Mouse (Mus musculus): ENCODE data around the gene Ank3. TPM values are rescaled to one million over a fixed set of nuclear protein-coding genes. Genes with fewer than 3 reads are reported as not detected.

The Ank3 gene
- polyA plus RNA-seq, 1 experiment from 2014 or later: 68.1 TPM

DNA sequence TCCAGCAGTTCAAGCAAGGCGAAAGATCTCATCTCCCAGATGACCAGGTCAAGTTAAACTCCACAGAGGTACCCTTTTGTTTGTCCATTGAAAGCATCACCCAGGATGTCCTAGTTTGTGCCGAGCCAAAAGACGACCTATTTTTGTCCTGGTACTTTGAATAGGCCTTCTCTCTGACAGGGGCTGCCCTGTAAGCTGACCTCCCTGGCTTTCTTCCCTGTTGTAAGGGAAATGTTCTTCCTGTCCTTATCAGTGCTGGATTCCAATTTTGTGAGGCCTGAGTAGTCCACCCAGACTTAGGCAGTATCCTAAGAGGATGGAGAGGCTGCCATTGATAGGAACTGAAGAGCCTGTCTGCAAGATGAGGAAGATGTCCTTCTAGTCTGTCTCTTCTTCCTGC lies 244.9 kb downstream of the Ank3 start:
- H3K4me3 ChIP-seq (replicated peaks): no peak overlapping the region
- 65% methylated on average over 3 of the region's 3 CpGs for whole genome bisulfite sequencing

GRCm38 (mm10) chr10:69643986-69644385 lies 245.4 kb downstream of the Ank3 start:
- Histone ChIP-seq H3K4me2 (no peak overlapping the region), H3K27me3 (no peaks in the 10 kb centered on the region), H3K4me1 (no peaks in the 10 kb centered on the region), H3K9me3 (no peaks in the 10 kb centered on the region), H3K9ac (no peak overlapping the region), H3K27ac (no peak overlapping the region), H3K4me3 (replicated peaks) (no peak overlapping the region), H3K36me3 (replicated peaks) (no peaks in the 10 kb centered on the region)
- no peak for ATAC-seq (ENCODE audit: low FRiP score)
- 89% methylated on average over 6 of the region's 6 CpGs for WGBS

More for the DNA sequence above, 244.9 kb downstream of the Ank3 start:
- no peaks in the 10 kb centered on the region for H3K4me1 ChIP-seq
- H3K4me2 ChIP-seq: no peak overlapping the region
- H3K27ac ChIP-seq: no peak overlapping the region
- no peak for ATAC-seq (ENCODE audit: low FRiP score)
- H3K9me3 ChIP-seq: no peaks in the 10 kb centered on the region
- no peak overlapping the region for H3K9ac ChIP-seq
- H3K36me3 ChIP-seq (replicated peaks): no peaks in the 10 kb centered on the region
- no peaks in the 10 kb centered on the region for H3K27me3 ChIP-seq

DNA sequence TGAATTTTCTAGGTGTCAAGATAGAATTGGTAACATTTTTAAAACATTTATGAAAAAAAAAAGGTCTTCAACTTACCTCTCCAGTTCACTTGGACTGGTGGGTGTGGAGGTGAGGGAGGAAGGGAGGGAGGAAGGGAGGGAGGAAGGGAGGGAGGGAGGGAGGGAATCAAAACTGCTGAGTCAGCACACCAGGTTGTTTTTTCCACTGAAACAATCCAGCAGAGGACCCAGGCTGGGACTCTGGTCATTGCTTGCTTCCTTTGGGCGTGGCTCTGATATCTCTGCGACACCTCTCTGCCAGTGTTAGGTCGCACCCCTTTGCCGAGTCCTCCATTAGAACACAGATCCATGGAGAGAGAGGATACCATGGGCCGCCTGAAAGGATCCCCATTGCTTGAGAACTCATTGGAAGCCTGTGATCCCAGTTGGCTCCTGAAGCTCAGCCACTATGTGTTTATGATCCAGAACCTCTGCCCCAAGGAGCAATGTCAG lies 246.8 kb downstream of the Ank3 start:
- no peak overlapping the region for H3K9ac ChIP-seq
- no peak for ATAC-seq (ENCODE audit: low FRiP score)
- H3K4me1 ChIP-seq: no peaks in the 10 kb centered on the region; the same call in 1 of the 2 replicates
- no peak overlapping the region for H3K27ac ChIP-seq
- no peaks in the 10 kb centered on the region for H3K9me3 ChIP-seq
- H3K36me3 ChIP-seq (replicated peaks): no peaks in the 10 kb centered on the region
- WGBS: 94% methylated on average over 5 of the region's 5 CpGs
- H3K4me3 ChIP-seq (replicated peaks): no peak overlapping the region
- no peak overlapping the region for H3K4me2 ChIP-seq
- H3K27me3 ChIP-seq: no peaks in the 10 kb centered on the region

DNA sequence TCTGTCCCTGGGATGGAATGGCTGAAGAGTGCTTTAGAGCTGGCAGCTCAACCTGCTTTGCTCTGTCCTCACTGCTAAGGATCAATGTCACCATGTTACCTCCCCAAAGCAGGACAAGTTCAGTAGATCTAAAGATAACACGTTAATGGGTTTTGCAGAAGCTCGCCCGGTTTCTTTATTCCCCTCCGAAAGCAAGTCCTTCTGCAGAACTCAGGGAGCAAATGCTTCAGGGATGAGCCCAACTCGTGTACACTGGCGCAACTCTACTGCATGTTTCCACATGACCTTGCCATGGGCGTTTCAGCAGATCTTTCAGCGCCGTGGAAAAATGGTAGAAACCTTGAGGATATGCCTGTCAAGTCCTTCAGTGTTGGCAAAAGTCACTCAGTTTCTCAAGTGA lies 247.4 kb downstream of the Ank3 start:
- no peaks in the 10 kb centered on the region for H3K9me3 ChIP-seq
- no peak overlapping the region for H3K9ac ChIP-seq
- H3K4me3 ChIP-seq (replicated peaks): no peak overlapping the region
- ATAC-seq (ENCODE audit: low FRiP score): no peak
- H3K27me3 ChIP-seq: no peaks in the 10 kb centered on the region
- 96% methylated on average over 9 of the region's 9 CpGs for WGBS
- H3K4me1 ChIP-seq: peaks cover 4% of the 10 kb centered on the region; the same call in 1 of the 2 replicates
- H3K36me3 ChIP-seq (replicated peaks): no peaks in the 10 kb centered on the region
- no peak overlapping the region for H3K27ac ChIP-seq
- H3K4me2 ChIP-seq: no peak overlapping the region

- no peaks in the 10 kb centered on the region for H3K27me3 ChIP-seq
- H3K4me3 ChIP-seq (replicated peaks): no peak overlapping the region
- WGBS: 70% methylated on average over 3 of the region's 4 CpGs
- H3K27ac ChIP-seq: no peak overlapping the region
- ATAC-seq (ENCODE audit: low FRiP score): no peak
- H3K36me3 ChIP-seq (replicated peaks): no peaks in the 10 kb centered on the region
- H3K4me2 ChIP-seq: no peak overlapping the region
- H3K4me1 ChIP-seq: peaks cover 17% of the 10 kb centered on the region; the same call in 1 of the 2 replicates
- no peak overlapping the region for H3K9ac ChIP-seq
- H3K9me3 ChIP-seq: no peaks in the 10 kb centered on the region
These were observed 251.5 kb downstream of the Ank3 start for GRCm38 (mm10) chr10:69650074-69650473.

DNA sequence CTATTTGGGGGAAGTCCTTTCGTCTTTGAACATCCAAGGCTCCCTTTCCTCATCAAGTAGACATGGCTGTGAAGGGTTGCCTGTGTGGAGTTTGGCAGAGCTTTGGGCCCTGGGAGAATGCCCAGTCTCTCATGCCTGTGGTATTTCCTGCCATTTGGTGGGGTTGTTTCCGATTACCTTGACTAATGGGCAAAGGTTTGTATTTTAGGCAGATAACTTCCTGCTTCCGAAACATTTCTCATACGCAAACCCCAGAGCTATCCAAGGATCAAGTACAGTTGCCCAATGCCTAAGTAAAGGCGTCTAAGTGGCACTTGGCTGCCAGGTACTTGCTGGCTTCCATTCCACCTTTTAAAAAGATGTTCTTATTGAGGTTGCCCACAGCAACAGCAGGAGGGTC lies 254.1 kb downstream of the Ank3 start:
- Histone ChIP-seq H3K4me1 (peaks cover 20% of the 10 kb centered on the region; the same call in 1 of the 2 replicates), H3K27me3 (no peaks in the 10 kb centered on the region), H3K9ac (no peak overlapping the region), H3K4me2 (no peak overlapping the region), H3K9me3 (no peaks in the 10 kb centered on the region), H3K27ac (no peak overlapping the region), H3K36me3 (replicated peaks) (no peaks in the 10 kb centered on the region), H3K4me3 (replicated peaks) (no peak overlapping the region)
- WGBS: 85% methylated on average over 5 of the region's 5 CpGs
- no peak for ATAC-seq (ENCODE audit: low FRiP score)

DNA sequence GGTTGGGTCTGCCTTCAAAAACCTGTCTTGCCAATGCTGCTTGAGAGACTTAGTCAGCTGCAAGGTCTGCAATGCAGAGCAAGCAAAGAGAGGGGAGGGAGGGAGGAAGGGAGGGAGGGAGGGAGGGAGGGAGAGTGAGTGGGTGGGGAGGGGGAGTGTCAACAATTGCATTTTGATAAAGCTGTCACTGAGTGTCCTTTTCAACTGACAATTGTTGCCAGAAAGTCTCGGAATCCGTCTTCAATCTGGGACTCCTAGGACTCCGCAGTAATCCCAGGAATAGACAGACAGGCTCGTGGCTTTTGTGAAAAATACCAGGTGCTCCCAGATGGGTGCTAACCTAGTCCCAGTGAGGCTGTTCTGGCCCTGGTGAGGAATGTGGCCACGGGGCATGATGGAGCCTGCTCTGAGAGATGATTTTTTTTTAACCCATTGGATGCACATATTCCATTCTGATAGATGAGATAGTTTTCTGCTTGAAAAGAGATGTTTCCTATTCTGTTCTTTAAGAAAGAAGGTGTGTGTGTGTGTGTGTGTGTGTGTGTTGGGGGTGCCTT lies 254.6 kb downstream of the Ank3 start:
- Histone ChIP-seq H3K27me3 (no peaks in the 10 kb centered on the region), H3K4me1 (peaks cover 20% of the 10 kb centered on the region; the same call in 1 of the 2 replicates), H3K9me3 (no peaks in the 10 kb centered on the region), H3K36me3 (replicated peaks) (no peaks in the 10 kb centered on the region), H3K27ac (no peak overlapping the region), H3K4me2 (no peak overlapping the region), H3K9ac (no peak overlapping the region), H3K4me3 (replicated peaks) (no peak overlapping the region)
- 21% methylated on average over 5 of the region's 5 CpGs for WGBS
- no peak for ATAC-seq (ENCODE audit: low FRiP score)

DNA sequence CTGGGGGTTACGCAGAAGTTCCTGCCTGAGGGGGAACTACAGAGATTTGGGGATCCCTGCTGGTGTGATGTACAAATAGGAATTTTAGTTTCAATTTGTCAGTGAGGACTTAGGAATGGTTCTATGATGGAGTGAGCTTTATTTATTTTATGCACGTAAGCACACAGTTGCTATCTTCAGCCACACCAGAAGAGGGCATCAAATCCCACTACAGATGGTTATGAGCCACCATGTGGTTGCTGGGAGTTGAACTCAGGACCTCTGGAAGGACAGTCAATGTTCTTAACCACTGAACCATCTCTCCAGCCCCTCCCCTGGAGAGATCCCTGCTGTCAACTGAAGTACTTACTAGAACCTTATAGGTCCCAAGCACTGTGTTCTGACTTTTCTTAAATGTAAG lies 255.6 kb downstream of the Ank3 start:
- Histone ChIP-seq H3K4me2 (no peak overlapping the region), H3K9ac (no peak overlapping the region), H3K36me3 (replicated peaks) (no peaks in the 10 kb centered on the region), H3K4me3 (replicated peaks) (no peak overlapping the region), H3K4me1 (peaks cover 20% of the 10 kb centered on the region; the same call in 1 of the 2 replicates), H3K27me3 (no peaks in the 10 kb centered on the region), H3K27ac (no peak overlapping the region), H3K9me3 (no peaks in the 10 kb centered on the region)
- 98% methylated on average over 2 of the region's 2 CpGs for WGBS
- ATAC-seq (ENCODE audit: low FRiP score): no peak

DNA sequence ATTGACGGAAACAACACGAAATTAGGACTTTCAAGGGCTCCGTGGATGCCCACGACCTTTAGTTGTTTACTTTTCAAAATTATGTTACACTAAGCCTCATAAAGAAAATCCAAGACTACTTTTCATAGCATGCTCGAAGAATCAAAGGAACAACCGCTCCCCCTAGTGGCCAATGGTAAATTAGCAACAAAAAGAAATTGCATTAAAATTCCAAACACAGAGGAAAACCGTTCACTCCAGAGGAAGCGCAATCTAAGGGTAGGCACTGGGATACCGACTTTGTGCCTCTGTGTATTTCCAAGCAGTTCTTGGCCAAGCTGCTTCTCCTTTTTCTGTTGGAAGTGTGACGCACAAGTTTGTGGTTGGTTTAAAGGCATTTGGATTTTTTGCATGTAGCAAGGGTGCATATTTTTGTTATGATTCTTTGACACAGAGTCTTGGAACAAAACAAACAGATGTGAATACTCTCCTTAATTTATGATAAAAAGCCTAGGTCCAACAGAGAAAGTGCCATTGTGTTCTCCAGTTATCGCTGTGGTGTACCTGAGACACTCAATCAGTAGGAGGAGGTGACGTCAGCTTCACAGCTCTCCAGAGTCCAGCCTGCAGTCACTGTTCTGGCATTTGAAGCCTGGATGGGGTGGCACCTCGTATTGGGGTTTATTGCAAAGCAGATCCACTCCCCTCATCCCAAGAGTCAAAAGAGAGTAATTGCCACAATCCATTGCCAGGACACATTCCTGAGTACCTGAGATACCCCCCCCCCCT lies 256.5 kb downstream of the Ank3 start:
- peaks cover 20% of the 10 kb centered on the region; the same call in 1 of the 2 replicates for H3K4me1 ChIP-seq
- 0 out of 2 replicates have a peak overlapping the region, but pooled peaks have one; percentile 1 for H3K4me2 ChIP-seq
- H3K27me3 ChIP-seq: no peaks in the 10 kb centered on the region
- H3K4me3 ChIP-seq (replicated peaks): no peak overlapping the region
- H3K36me3 ChIP-seq (replicated peaks): no peaks in the 10 kb centered on the region
- 23% methylated on average over 13 of the region's 13 CpGs for WGBS
- H3K9ac ChIP-seq: no peak overlapping the region
- H3K9me3 ChIP-seq: no peaks in the 10 kb centered on the region
- peak; percentile 42 for ATAC-seq (ENCODE audit: low FRiP score)
- H3K27ac ChIP-seq: no peak overlapping the region

DNA sequence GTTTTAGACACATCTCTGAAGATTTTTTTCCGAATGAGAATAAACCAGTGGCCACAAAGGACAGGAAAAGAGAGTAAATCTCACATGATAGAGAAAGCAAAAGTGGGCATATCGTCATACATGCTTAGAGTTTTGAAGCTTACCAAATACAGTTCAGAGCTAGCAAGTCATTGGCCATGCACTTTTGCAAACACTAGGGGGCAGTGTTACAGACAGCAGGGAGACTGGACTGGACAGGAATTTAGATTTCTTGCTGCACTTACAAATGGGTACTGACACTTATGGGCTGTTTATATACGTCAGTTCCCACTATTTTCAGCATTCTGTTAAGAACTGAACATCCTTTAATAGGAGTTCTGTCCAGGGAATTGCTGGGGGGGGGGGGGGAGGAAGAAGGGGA lies 257.7 kb downstream of the Ank3 start:
- H3K4me3 ChIP-seq (replicated peaks): no peak overlapping the region
- no peaks in the 10 kb centered on the region for H3K9me3 ChIP-seq
- H3K4me1 ChIP-seq: peaks cover 16% of the 10 kb centered on the region; the same call in 1 of the 2 replicates
- 26% methylated on average over 3 of the region's 3 CpGs for WGBS
- no peak overlapping the region for H3K27ac ChIP-seq
- H3K36me3 ChIP-seq (replicated peaks): no peaks in the 10 kb centered on the region
- peak; percentile 34; the same call in 1 of the 2 replicates for ATAC-seq (ENCODE audit: low FRiP score)
- H3K27me3 ChIP-seq: no peaks in the 10 kb centered on the region
- no peak overlapping the region for H3K9ac ChIP-seq
- no peak overlapping the region for H3K4me2 ChIP-seq

GRCm38 (mm10) chr10:69659818-69660217 lies 261.2 kb downstream of the Ank3 start:
- no peaks in the 10 kb centered on the region for H3K9me3 ChIP-seq
- no peaks in the 10 kb centered on the region for H3K36me3 ChIP-seq (replicated peaks)
- no peak overlapping the region for H3K9ac ChIP-seq
- 89% methylated on average over 4 of the region's 4 CpGs for WGBS
- no peak overlapping the region for H3K4me2 ChIP-seq
- no peak overlapping the region for H3K27ac ChIP-seq
- no peak overlapping the region for H3K4me3 ChIP-seq (replicated peaks)
- peaks cover 6% of the 10 kb centered on the region; the same call in 1 of the 2 replicates for H3K4me1 ChIP-seq
- no peak for ATAC-seq (ENCODE audit: low FRiP score)
- no peaks in the 10 kb centered on the region for H3K27me3 ChIP-seq

- 9% methylated on average over 7 of the region's 7 CpGs for whole genome bisulfite sequencing
- peak; percentile 72; the same call in 1 of the 2 replicates for ATAC-seq (ENCODE audit: low FRiP score)
- H3K4me3 ChIP-seq (replicated peaks): no peak overlapping the region
These were observed 263.8 kb downstream of the Ank3 start for GRCm38 (mm10) chr10:69662338-69662737.

More at GRCm38 (mm10) chr10:69662338-69662737, 263.8 kb downstream of the Ank3 start:
- no peaks in the 10 kb centered on the region for H3K36me3 ChIP-seq (replicated peaks)
- no peaks in the 10 kb centered on the region for H3K9me3 ChIP-seq
- no peak overlapping the region for H3K4me2 ChIP-seq
- no peaks in the 10 kb centered on the region for H3K4me1 ChIP-seq
- H3K9ac ChIP-seq: no peak overlapping the region
- no peaks in the 10 kb centered on the region for H3K27me3 ChIP-seq
- no peak overlapping the region for H3K27ac ChIP-seq
